Mouse (Mus musculus) cerebellum, adult 9-10 months (tissue): ENCODE data around the gene Yme1l1.

Experiments
- DNase-seq: peaks from one replicate; pipeline ENCODE4 v3.0.0; 2022

The Yme1l1 gene

GRCm38 (mm10) chr2:23155777-23156607, at the start of gene Yme1l1, which contains the start of gene Mastl:
TSS of gene Yme1l1 (plus strand) at chr2:23156369.
TSS of gene Mastl (minus strand) at chr2:23156024.
- peak; percentile 95 for DNase-seq

DNA sequence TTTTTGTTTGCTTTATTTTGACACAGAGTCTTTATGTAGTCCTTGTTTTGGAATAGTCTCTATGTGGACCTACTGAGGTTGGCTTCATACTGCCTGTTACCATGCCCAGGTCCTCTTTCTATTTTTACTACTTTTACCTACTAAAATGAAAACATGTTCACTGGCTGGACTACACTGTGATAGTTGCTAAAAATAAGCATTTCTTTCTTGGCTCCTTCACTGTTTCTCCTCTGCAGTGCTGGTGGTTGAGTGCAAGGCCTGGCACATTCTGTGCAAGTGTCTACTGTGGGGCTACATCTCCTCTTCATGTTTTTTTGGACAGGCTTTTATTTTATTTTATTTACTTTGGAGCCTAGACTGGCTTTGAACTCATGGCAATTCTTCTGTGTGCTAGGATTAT, 36.6 kb upstream of the Yme1l1 start:
- no peak for DNase-seq

- DNase-seq, result no peak
Measured at GRCm38 (mm10) chr2:23155199-23155621, 959 bp upstream of the Yme1l1 start.

- no peak for DNase-seq
Measured at GRCm38 (mm10) chr2:23156608-23157081, 476 bp downstream of the Yme1l1 start.

DNA sequence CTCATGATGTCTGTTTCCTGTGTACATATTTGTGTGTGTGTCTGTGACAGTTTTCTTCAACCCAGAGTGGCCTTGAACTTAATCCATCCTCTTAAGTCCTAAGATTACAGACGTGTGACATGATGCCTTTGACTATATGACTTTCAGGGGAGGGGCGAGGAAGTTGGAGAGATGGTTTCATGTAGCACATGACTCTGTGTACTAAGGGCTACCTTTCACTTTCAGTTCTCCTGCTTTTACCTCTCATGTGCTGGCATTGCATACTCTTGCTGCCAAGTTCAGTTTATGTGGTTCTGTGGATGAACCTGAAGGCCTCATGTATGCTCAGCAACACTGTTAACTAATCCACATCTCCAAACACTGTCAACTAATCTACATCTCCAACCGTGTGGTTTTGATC, 16.1 kb downstream of the Yme1l1 start:
- no peak for DNase-seq

- DNase-seq, result peak; percentile 8
Measured at GRCm38 (mm10) chr2:23194366-23194765, 38.2 kb downstream of the Yme1l1 start.

- DNase-seq, result no peak
Measured at GRCm38 (mm10) chr2:23201034-23201433, 44.9 kb downstream of the Yme1l1 start.

- DNase-seq, result no peak
Measured at GRCm38 (mm10) chr2:23202900-23203670, 46.9 kb downstream of the Yme1l1 start.

DNA sequence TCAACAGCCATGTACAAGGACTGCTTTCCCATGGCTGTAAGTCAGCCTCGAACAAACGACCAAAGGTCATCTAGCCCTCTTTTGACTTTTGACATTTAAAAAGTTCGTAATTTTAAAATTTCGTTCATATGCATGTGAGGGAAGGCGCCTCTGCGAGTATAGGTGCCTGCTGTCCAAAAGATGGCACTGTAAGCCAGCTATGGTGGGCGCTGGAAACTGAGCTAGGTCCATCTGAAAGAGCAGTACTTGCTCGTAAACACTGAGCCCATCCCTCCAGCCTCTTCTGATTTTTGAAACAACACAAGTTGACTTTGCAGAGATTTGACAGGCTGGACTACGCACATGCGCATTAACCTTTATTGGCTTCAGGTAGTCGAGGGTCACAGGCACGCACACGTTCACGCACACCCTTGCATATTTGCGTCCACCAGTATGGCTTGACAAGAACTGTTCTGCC, 50.9 kb downstream of the Yme1l1 start, which contains the start of gene 4931423N10Rik:
4931423N10Rik (plus strand) TSS at position 407 of the 457 bp plus-strand sequence.
- DNase-seq, result no peak

DNA sequence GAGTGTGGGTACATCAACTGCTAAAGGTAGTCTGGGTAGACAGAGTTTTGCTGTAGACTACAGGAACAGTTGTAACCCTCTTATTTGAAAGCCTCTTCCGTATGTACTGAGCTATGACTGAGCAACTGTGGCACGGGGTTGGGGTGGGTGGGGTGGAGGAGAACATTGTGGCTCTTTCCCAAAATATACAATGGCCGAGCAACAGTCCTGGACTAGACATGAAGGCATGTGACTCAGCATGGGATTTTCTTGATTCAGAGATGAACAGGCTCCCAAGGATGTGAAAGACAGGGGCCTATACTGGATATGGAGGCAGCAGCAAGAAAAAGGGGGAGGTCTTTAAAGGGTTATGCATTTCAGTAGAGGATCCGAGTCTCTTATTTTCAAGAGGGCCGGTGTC, 57.5 kb downstream of the Yme1l1 start:
- DNase-seq, result no peak

DNA sequence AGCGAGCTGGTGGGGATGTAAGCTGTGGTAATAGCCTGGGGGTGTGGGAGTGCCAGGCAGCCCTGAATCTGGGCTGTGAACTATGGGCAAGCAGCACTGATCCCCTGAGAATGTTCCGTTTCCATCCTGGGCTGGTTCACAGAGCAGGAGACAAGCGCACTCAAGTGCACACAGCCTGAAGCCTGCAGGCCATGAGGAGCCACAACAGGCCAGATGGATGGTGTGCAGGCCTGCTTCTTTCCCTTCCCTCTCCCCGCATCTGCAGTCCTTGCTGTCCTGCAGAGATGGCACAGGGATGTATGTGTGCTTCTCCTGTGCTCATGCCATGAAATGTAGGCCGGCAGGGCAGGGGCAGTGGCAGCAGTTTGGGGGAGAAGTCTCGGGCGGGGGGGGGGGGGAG, 69.0 kb downstream of the Yme1l1 start:
- no peak for DNase-seq

- DNase-seq, result no peak
Measured at GRCm38 (mm10) chr2:23228463-23228862, 72.3 kb downstream of the Yme1l1 start.

GRCm38 (mm10) chr2:23234065-23234773, 78.0 kb downstream of the Yme1l1 start:
- no peak for DNase-seq
